Mouse (Mus musculus) spleen, postnatal 0 days (tissue): Measurements from ENCODE around the gene Sgo2b. TPM values are rescaled to one million over a fixed set of nuclear protein-coding genes. Genes with fewer than 3 reads are reported as not detected.

Source experiments
- polyA plus RNA-seq: library from polyadenylated mRNA; unstranded; fragments of >200 nt; fragmentation: Nextera tagmentation; extraction: Ambion mirVana; gene quantifications from 2 replicates; pipeline ENCODE4 v1.2.1, GENCODE M21; 2015

Sgo2b gene
- polyA plus RNA-seq = not detected in 2 replicates

DNA sequence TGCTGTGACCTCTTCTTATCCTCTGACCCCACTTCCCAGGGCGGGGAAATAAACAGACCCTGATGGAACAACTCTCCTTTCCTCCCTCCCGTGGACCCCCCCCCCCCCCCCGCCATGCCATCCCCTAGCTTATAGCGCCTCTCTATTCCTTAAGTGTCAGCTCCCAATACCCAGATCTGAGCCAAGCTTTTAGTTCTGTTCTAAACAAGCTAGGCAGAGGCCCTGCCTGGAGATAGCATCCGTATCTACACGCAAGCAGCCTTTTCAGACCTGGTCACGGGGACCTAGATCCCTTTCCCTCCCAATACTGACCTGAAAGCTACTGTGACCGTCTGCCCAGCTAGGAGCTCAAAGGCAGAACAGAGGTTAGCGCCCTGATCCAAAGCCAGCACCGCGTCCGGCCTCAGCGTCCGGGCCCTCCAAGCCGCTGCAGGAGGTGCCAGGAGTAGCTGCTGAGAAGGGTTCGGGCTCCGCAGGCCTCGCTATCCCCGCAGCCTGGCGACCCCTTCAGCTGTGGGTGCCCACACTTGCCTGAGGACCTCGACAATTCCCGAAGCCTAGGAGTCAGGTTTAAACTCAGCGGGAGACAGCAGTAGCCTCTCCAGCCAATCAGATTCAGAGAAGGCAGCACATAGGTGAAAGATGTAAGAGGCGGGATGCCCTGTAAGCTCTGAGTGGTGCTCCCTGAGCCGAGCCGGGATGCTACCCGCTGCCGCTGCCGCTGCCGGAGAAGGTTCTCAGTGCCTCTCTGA, at the start of gene Sgo2b:
Sgo2b (minus strand) TSS at position 623 of the 752 bp plus-strand sequence.

